Mouse (Mus musculus): Measurements from ENCODE around the gene Umad1. TPM values are rescaled to one million over a fixed set of nuclear protein-coding genes. Genes with fewer than 3 reads are reported as not detected.

Gene Umad1
- polyA plus RNA-seq, 1 experiment from 2014 or later, result 60.0 TPM

- Histone ChIP-seq H3K36me3 (ENCODE audit: control insufficient read depth, insufficient read depth, low read length) (no peaks in the 10 kb centered on the region; the same call in 1 of the 2 replicates), H3K4me1 (ENCODE audit: control insufficient read depth, insufficient read depth, low read length) (no peaks in the 10 kb centered on the region), H3K9me3 (ENCODE audit: control insufficient read depth, low read length) (no peaks in the 10 kb centered on the region), H3K9ac (replicated peaks; ENCODE audit: low read depth, low read length) (no peak overlapping the region), H3K4me3 (ENCODE audit: low read depth, low read length) (no peak overlapping the region), H3K27me3 (ENCODE audit: control insufficient read depth, insufficient read depth, low read length) (no peaks in the 10 kb centered on the region), H3K27ac (ENCODE audit: low read depth, low read length) (no peak overlapping the region), H3K4me2 (ENCODE audit: low read depth, low read length) (no peak overlapping the region)
- WGBS, result 10% methylated on average over 1 of the region's 1 CpGs
- peak; percentile 72 for ATAC-seq (ENCODE audit: low read depth)
Observed at GRCm38 (mm10) chr6:8275098-8275497, 16.0 kb downstream of the Umad1 start.

GRCm38 (mm10) chr6:8276431-8276830, 17.3 kb downstream of the Umad1 start:
- no peak for ATAC-seq (ENCODE audit: low read depth)
- Histone ChIP-seq H3K4me3 (ENCODE audit: low read depth, low read length) (no peak overlapping the region), H3K36me3 (ENCODE audit: control insufficient read depth, insufficient read depth, low read length) (no peaks in the 10 kb centered on the region), H3K27ac (ENCODE audit: low read depth, low read length) (no peak overlapping the region), H3K27me3 (ENCODE audit: control insufficient read depth, insufficient read depth, low read length) (no peaks in the 10 kb centered on the region), H3K4me1 (ENCODE audit: control insufficient read depth, insufficient read depth, low read length) (no peaks in the 10 kb centered on the region), H3K9me3 (ENCODE audit: control insufficient read depth, low read length) (no peaks in the 10 kb centered on the region), H3K9ac (replicated peaks; ENCODE audit: low read depth, low read length) (no peak overlapping the region), H3K4me2 (ENCODE audit: low read depth, low read length) (no peak overlapping the region)
- WGBS, result 88% methylated on average over 4 of the region's 4 CpGs

- no peak overlapping the region for H3K9ac ChIP-seq (replicated peaks; ENCODE audit: low read depth, low read length)
- no peaks in the 10 kb centered on the region for H3K4me1 ChIP-seq (ENCODE audit: control insufficient read depth, insufficient read depth, low read length)
- H3K27me3 ChIP-seq (ENCODE audit: control insufficient read depth, insufficient read depth, low read length), result no peaks in the 10 kb centered on the region
- no peak overlapping the region for H3K4me2 ChIP-seq (ENCODE audit: low read depth, low read length)
- WGBS, result 70% methylated on average over 5 of the region's 5 CpGs
- ATAC-seq (ENCODE audit: low read depth), result no peak
- no peaks in the 10 kb centered on the region for H3K36me3 ChIP-seq (ENCODE audit: control insufficient read depth, insufficient read depth, low read length)
- H3K9me3 ChIP-seq (ENCODE audit: control insufficient read depth, low read length), result no peaks in the 10 kb centered on the region
- H3K4me3 ChIP-seq (ENCODE audit: low read depth, low read length), result no peak overlapping the region
- H3K27ac ChIP-seq (ENCODE audit: low read depth, low read length), result no peak overlapping the region
Observed at GRCm38 (mm10) chr6:8278426-8279002, 19.4 kb downstream of the Umad1 start.

- Histone ChIP-seq H3K4me1 (ENCODE audit: control insufficient read depth, insufficient read depth, low read length) (no peaks in the 10 kb centered on the region), H3K36me3 (ENCODE audit: control insufficient read depth, insufficient read depth, low read length) (no peaks in the 10 kb centered on the region), H3K9me3 (ENCODE audit: control insufficient read depth, low read length) (no peaks in the 10 kb centered on the region), H3K27ac (ENCODE audit: low read depth, low read length) (no peak overlapping the region), H3K4me3 (ENCODE audit: low read depth, low read length) (no peak overlapping the region), H3K4me2 (ENCODE audit: low read depth, low read length) (no peak overlapping the region), H3K9ac (replicated peaks; ENCODE audit: low read depth, low read length) (no peak overlapping the region), H3K27me3 (ENCODE audit: control insufficient read depth, insufficient read depth, low read length) (no peaks in the 10 kb centered on the region)
- ATAC-seq (ENCODE audit: low read depth), result no peak
- WGBS, result 82% methylated on average over 4 of the region's 4 CpGs
Observed at GRCm38 (mm10) chr6:8283255-8283654, 24.2 kb downstream of the Umad1 start.

GRCm38 (mm10) chr6:8285401-8285960, 26.4 kb downstream of the Umad1 start:
- H3K4me1 ChIP-seq (ENCODE audit: control insufficient read depth, insufficient read depth, low read length), result no peaks in the 10 kb centered on the region
- H3K4me2 ChIP-seq (ENCODE audit: low read depth, low read length), result no peak overlapping the region
- WGBS, result 76% methylated on average over 3 of the region's 3 CpGs
- no peaks in the 10 kb centered on the region for H3K9me3 ChIP-seq (ENCODE audit: control insufficient read depth, low read length)
- no peak overlapping the region for H3K4me3 ChIP-seq (ENCODE audit: low read depth, low read length)
- ATAC-seq (ENCODE audit: low read depth), result no peak
- no peak overlapping the region for H3K9ac ChIP-seq (replicated peaks; ENCODE audit: low read depth, low read length)
- H3K27me3 ChIP-seq (ENCODE audit: control insufficient read depth, insufficient read depth, low read length), result no peaks in the 10 kb centered on the region
- no peak overlapping the region for H3K27ac ChIP-seq (ENCODE audit: low read depth, low read length)
- H3K36me3 ChIP-seq (ENCODE audit: control insufficient read depth, insufficient read depth, low read length), result no peaks in the 10 kb centered on the region

GRCm38 (mm10) chr6:8286146-8286545, 27.1 kb downstream of the Umad1 start:
- Histone ChIP-seq H3K4me2 (ENCODE audit: low read depth, low read length) (no peak overlapping the region), H3K27ac (ENCODE audit: low read depth, low read length) (no peak overlapping the region), H3K4me3 (ENCODE audit: low read depth, low read length) (no peak overlapping the region), H3K9me3 (ENCODE audit: control insufficient read depth, low read length) (no peaks in the 10 kb centered on the region), H3K9ac (replicated peaks; ENCODE audit: low read depth, low read length) (no peak overlapping the region), H3K36me3 (ENCODE audit: control insufficient read depth, insufficient read depth, low read length) (no peaks in the 10 kb centered on the region), H3K27me3 (ENCODE audit: control insufficient read depth, insufficient read depth, low read length) (no peaks in the 10 kb centered on the region), H3K4me1 (ENCODE audit: control insufficient read depth, insufficient read depth, low read length) (no peaks in the 10 kb centered on the region)
- ATAC-seq (ENCODE audit: low read depth), result no peak
- 92% methylated on average over 3 of the region's 3 CpGs for WGBS

- ATAC-seq (ENCODE audit: low read depth), result no peak
- no peak overlapping the region for H3K9ac ChIP-seq (replicated peaks; ENCODE audit: low read depth, low read length)
- H3K27ac ChIP-seq (ENCODE audit: low read depth, low read length), result no peak overlapping the region
- H3K36me3 ChIP-seq (ENCODE audit: control insufficient read depth, insufficient read depth, low read length), result no peaks in the 10 kb centered on the region
- H3K4me2 ChIP-seq (ENCODE audit: low read depth, low read length), result no peak overlapping the region
- WGBS, result 81% methylated on average over 4 of the region's 4 CpGs
- H3K4me3 ChIP-seq (ENCODE audit: low read depth, low read length), result no peak overlapping the region
- no peaks in the 10 kb centered on the region for H3K27me3 ChIP-seq (ENCODE audit: control insufficient read depth, insufficient read depth, low read length)
- H3K9me3 ChIP-seq (ENCODE audit: control insufficient read depth, low read length), result no peaks in the 10 kb centered on the region
- H3K4me1 ChIP-seq (ENCODE audit: control insufficient read depth, insufficient read depth, low read length), result no peaks in the 10 kb centered on the region
Observed at GRCm38 (mm10) chr6:8288755-8289580, 29.9 kb downstream of the Umad1 start.

- H3K4me1 ChIP-seq (ENCODE audit: control insufficient read depth, insufficient read depth, low read length), result no peaks in the 10 kb centered on the region
- H3K36me3 ChIP-seq (ENCODE audit: control insufficient read depth, insufficient read depth, low read length), result no peaks in the 10 kb centered on the region
- no peak overlapping the region for H3K27ac ChIP-seq (ENCODE audit: low read depth, low read length)
- no peak overlapping the region for H3K4me2 ChIP-seq (ENCODE audit: low read depth, low read length)
- no peaks in the 10 kb centered on the region for H3K27me3 ChIP-seq (ENCODE audit: control insufficient read depth, insufficient read depth, low read length)
- WGBS, result 86% methylated on average over 4 of the region's 4 CpGs
- ATAC-seq (ENCODE audit: low read depth), result no peak
- no peak overlapping the region for H3K4me3 ChIP-seq (ENCODE audit: low read depth, low read length)
- no peaks in the 10 kb centered on the region for H3K9me3 ChIP-seq (ENCODE audit: control insufficient read depth, low read length)
- no peak overlapping the region for H3K9ac ChIP-seq (replicated peaks; ENCODE audit: low read depth, low read length)
Observed at GRCm38 (mm10) chr6:8294048-8294784, 35.1 kb downstream of the Umad1 start.

Measured in neural tube, embryonic 14.5 days (tissue).